Mouse (Mus musculus): ENCODE measurements around the gene Tssk3.
A peak's percentile ranks its signal among the peaks of the same experiment; 100 is the strongest.
"Not testable (repeated sequence)": the region's sequence is repeated elsewhere in the genome, so short reads cannot be mapped to it uniquely, and the experiment has no call there.

The Tssk3 gene

GRCm38 (mm10) chr4:129500607-129501566 lies 10.1 kb upstream of the Tssk3 start:
- DNase-seq (ENCODE audit: low read depth), result peak; percentile 74

GRCm38 (mm10) chr4:129500017-129500416 lies 9.2 kb upstream of the Tssk3 start:
- DNase-seq (ENCODE audit: low read depth), result no peak

- DNase-seq (ENCODE audit: low read depth), result no peak
These were observed 8.1 kb upstream of the Tssk3 start for GRCm38 (mm10) chr4:129498941-129499340.

GRCm38 (mm10) chr4:129496631-129497030 lies 5.8 kb upstream of the Tssk3 start:
- DNase-seq (ENCODE audit: low read depth), result peak; percentile 46

GRCm38 (mm10) chr4:129495672-129496562 lies 5.1 kb upstream of the Tssk3 start:
- peak; percentile 42 for DNase-seq (ENCODE audit: low read depth)

GRCm38 (mm10) chr4:129494681-129495080 lies 3.9 kb upstream of the Tssk3 start:
- DNase-seq (ENCODE audit: low read depth), result no peak

- DNase-seq (ENCODE audit: low read depth), result no peak
These were observed 9.7 kb downstream of the Tssk3 start for GRCm38 (mm10) chr4:129481090-129481489.

GRCm38 (mm10) chr4:129479863-129480262 lies 11.0 kb downstream of the Tssk3 start:
- DNase-seq (ENCODE audit: low read depth), result no peak

- no peak for DNase-seq (ENCODE audit: low read depth)
These were observed 14.8 kb downstream of the Tssk3 start for GRCm38 (mm10) chr4:129476047-129476446.

GRCm38 (mm10) chr4:129464286-129464815 lies 26.5 kb downstream of the Tssk3 start:
- DNase-seq (ENCODE audit: low read depth), result no peak

- no peak for DNase-seq (ENCODE audit: low read depth)
These were observed 27.4 kb downstream of the Tssk3 start for GRCm38 (mm10) chr4:129463097-129464059.

GRCm38 (mm10) chr4:129462118-129462517 lies 28.7 kb downstream of the Tssk3 start:
- no peak for DNase-seq (ENCODE audit: low read depth)

- peak; percentile 100 for DNase-seq (ENCODE audit: low read depth)
These were observed 29.4 kb downstream of the Tssk3 start, which contains the start of gene Bsdc1 for GRCm38 (mm10) chr4:129461183-129461960. TSS of gene Bsdc1 (plus strand) at chr4:129461581.

- DNase-seq (ENCODE audit: low read depth), result no peak
These were observed 30.0 kb downstream of the Tssk3 start for GRCm38 (mm10) chr4:129460827-129461182.

GRCm38 (mm10) chr4:129459726-129460125 lies 31.1 kb downstream of the Tssk3 start:
- no peak for DNase-seq (ENCODE audit: low read depth)

GRCm38 (mm10) chr4:129457311-129457710 lies 33.5 kb downstream of the Tssk3 start:
- not testable (repeated sequence) for DNase-seq (ENCODE audit: low read depth)

- DNase-seq (ENCODE audit: low read depth), result no peak
These were observed 34.7 kb downstream of the Tssk3 start for GRCm38 (mm10) chr4:129456126-129456525.

GRCm38 (mm10) chr4:129455265-129455664 lies 35.6 kb downstream of the Tssk3 start:
- peak; percentile 88 for DNase-seq (ENCODE audit: low read depth)

- DNase-seq (ENCODE audit: low read depth), result no peak
These were observed 39.2 kb downstream of the Tssk3 start for GRCm38 (mm10) chr4:129451471-129452169.

- peak; percentile 43 for DNase-seq (ENCODE audit: low read depth)
These were observed 40.0 kb downstream of the Tssk3 start for GRCm38 (mm10) chr4:129450851-129451250.

Data from naive thymus-derived CD4-positive, alpha-beta T cell, adult 2 months (primary cell).